Mouse (Mus musculus) adipocyte (in vitro differentiated cells): Measurements from ENCODE around the gene Vmn1r168.
"Not testable (repeated sequence)": the region's sequence is repeated elsewhere in the genome, so short reads cannot be mapped to it uniquely, and the experiment has no call there.

ENCODE experiments used
- DNase-seq: peaks from one replicate; pipeline ENCODE4 v3.0.0-alpha.2; 2016; ENCODE audit warnings: low spot score

Vmn1r168 gene

DNA sequence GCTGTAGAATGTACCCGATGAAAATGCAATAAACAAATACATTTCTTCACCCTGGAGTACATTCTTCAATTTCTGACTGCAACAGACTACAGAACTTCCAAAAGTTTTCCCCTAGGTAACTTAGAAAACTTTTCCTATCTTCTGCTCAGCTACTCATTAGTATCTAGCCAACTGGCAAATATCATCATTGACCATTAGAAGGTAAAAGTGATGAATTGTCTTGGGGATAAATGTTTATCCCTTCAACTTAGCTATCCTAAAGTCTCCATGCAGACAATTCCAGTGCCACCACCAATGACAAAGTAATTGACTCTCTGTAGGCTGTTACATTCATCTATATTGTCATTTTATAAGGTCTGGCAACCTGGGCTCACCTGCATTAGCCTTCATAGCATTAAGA is at the start of gene Vmn1r168:
TSS of gene Vmn1r168 (plus strand) at position 301 of the 400 bp plus-strand sequence.
- not testable (repeated sequence) for DNase-seq

- not testable (repeated sequence) for DNase-seq
These were observed 32.4 kb upstream of the Vmn1r168 start, which contains the start of gene Vmn1r167 for GRCm38 (mm10) chr7:23507106-23507505. Vmn1r167 (minus strand) TSS chr7:23507206.

DNA sequence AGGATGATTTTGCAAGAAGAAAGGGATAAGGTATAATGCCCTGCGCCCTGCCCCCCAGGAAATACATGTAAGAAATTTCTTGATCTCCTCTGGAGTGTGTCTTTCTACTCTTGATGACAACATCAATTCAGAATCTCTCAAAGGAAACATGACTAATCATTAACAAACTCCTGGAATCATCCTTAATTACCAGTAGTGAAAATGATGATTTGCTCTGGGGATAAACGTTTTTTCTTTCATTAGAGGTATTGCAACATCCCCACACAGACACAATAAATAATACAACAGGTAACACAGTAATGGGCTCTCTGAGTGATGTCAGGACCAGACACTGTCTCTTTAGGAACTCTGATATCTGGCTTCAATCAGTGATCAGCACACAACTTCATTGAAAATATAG is 35.7 kb downstream of the Vmn1r168 start, which contains the start of gene Vmn1r169:
TSS of gene Vmn1r169 (plus strand) at position 301 of the 400 bp plus-strand sequence.
- DNase-seq = not testable (repeated sequence)
